Mouse (Mus musculus) layer of hippocampus, adult 2 months (tissue): ENCODE data around the gene Xbp1. TPM values are rescaled to one million over a fixed set of nuclear protein-coding genes. Genes with fewer than 3 reads are reported as not detected.

Experiments
- DNase-seq, 2 experiments: peaks; one replicate each; pipeline ENCODE4 v3.0.0; 2022; ENCODE audit warnings: low spot score in 2 of 2
- H3K27ac ChIP-seq: fragments of 200-600 bp; 2 replicates; pipeline ENCODE4 v1.8.1; 2022
- H3K4me3 ChIP-seq: fragments of 200-600 bp; 2 replicates; pipeline ENCODE4 v1.8.1; 2022; ENCODE audit warnings: mild to moderate bottlenecking
- CTCF ChIP-seq: fragments of 200-600 bp; conservative IDR thresholded peaks from 2 replicates; pipeline ENCODE4 v1.8.1; 2022; ENCODE audit warnings: antibody characterized with exemption, mild to moderate bottlenecking, moderate library complexity
- total RNA-seq, 2 experiments: library from RNA; stranded (reverse); gene quantifications; 2 replicates each; pipeline ENCODE4 v1.2.3; 2021

Xbp1 gene
- total RNA-seq, 2 experiments from 2014 or later, result 87.6 to 94.5 TPM

DNA sequence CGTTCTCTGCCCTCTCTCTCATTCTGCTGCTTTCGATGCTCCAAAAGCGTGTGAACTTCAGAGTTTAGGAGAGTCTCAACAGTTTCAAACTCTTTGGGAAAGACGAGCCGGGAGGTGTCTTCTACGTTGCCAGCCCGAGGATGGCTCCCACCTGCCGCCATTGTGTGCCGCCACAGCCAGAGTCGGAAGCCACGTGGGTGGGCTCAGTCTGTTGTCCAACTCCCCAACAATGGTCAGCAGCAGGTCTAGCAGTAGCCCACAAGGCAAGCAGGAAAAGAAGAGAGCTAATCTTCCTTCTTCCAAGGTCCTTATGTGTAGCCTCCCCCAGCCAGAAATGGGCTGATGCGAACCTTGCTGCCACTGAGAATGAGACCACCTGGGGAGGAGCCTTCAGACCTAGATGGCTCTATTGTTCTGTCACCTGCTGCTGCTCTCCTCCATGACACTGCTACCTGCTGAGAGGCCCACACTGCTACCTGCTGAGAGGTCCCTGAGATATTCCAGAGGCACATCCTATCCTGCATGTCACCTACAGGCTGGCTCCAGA is 25.1 kb upstream of the Xbp1 start:
- no peak for TF ChIP-seq CTCF
- no peak for DNase-seq
- Histone ChIP-seq H3K4me3 (no peak overlapping the region), H3K27ac (no peak overlapping the region)

- TF ChIP-seq CTCF, result no peak
Observed at GRCm38 (mm10) chr11:5495906-5496305, 24.6 kb upstream of the Xbp1 start.

GRCm38 (mm10) chr11:5496559-5497248 is 23.8 kb upstream of the Xbp1 start:
- DNase-seq, result no peak
- TF ChIP-seq CTCF, result no peak; the same call in 1 of the 2 replicates
- H3K4me3 ChIP-seq, result no peak overlapping the region
- H3K27ac ChIP-seq, result no peak overlapping the region

More at GRCm38 (mm10) chr11:5495906-5496305, 24.6 kb upstream of the Xbp1 start:
- Histone ChIP-seq H3K4me3 (no peak overlapping the region), H3K27ac (no peak overlapping the region)
- no peak for DNase-seq

DNA sequence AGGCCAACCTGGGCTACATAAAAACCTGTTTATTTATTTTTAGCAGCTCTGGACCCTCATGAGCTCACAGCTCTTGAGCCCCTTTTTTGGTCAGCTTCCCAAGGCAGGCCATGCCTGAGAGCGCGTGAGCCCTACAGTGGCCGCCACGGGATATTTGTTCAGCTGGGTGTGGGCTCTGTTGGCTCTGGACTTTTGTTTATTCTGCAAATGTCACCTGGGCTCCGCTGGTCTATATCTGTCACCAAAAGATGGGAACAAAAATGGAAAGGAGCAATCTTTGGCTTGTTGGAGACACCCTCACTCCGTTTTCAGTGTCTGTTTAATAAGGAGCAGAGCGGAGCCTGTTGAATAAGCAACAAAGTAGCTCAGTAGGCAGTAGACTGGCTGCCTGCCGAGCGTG is 22.0 kb upstream of the Xbp1 start:
- no peak overlapping the region for H3K27ac ChIP-seq
- no peak for DNase-seq
- no peak for TF ChIP-seq CTCF
- H3K4me3 ChIP-seq, result no peak overlapping the region

- TF ChIP-seq CTCF, result no peak
- no peak overlapping the region for H3K27ac ChIP-seq
- DNase-seq, result no peak
- no peak overlapping the region for H3K4me3 ChIP-seq
Observed at GRCm38 (mm10) chr11:5498931-5499661, 21.4 kb upstream of the Xbp1 start.

DNA sequence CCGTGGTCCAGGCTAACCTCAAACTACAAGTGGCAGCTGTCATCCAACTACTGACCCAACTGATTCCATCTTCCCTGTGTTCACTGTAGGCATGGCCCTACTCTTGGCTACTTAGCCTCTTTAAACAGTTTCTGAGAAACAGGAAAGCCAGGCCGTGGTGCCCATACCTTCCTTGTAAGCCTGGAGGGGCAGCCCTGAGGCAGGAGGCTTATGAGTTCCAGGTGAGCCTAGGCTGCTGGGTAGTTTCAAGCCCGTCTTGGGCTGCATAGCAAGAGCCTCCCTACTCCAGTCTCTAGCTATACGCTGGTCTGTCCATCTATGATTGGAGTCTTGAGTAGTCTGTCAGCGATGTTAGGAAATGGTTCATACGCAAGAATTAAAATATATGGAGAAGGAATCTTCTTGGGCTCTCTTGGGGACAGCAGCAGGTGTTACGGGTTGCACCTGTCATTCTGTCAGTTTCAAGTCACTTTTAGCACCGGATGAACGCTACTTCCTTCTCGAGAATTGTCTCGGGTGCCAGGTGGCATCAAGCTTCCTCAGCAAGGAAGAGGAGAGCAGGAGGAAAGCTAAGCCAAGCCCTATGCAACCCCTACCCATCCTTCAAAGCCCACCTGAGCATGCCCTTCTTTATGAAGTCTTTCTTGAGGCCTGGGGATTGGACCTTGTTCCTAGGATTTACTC is 20.4 kb upstream of the Xbp1 start:
- Histone ChIP-seq H3K4me3 (no peak overlapping the region), H3K27ac (no peak overlapping the region)
- TF ChIP-seq CTCF, result no peak
- DNase-seq, result no peak

DNA sequence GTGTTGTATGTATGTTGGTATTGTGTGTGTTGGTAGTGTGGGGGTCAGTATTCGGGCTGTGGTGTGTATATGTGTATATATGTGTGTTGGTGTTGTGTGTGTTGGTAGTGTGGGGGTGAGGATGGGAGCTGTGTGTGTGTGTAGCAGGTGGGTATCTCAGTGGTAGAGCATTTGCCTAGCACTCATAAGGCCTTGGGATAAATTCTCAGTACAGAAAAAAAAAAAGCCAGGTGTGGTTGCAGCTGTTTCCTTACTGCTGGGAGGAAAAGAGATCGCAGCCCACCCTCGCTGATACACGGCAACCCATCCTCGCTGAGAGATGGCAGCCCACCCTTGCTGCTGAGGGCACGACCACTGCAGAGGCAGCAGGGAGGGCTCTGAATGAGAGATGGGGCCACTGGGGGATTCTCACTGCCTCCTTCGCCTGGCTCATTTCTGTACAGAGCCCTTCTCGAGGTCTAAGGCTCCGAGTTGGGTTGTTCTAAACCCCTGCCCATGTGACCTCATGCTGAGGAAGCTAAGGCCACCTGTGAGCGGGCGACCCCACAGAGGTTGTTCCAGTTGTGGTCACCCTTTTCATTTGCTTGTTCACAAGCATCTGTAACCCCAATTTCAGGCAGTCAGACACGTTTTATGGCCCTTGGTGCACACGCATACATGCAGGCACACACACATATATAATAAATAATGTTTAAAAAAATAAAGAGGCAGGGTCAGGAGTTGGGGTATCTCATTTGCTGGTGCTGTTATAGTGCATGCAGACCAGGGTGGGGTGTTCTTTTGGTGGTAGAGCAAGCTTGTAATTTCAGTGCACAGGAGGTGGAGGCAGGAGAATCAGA is 19.3 kb upstream of the Xbp1 start:
- Histone ChIP-seq H3K4me3 (no peak overlapping the region), H3K27ac (no peak overlapping the region)
- DNase-seq, result no peak
- TF ChIP-seq CTCF, result no peak

GRCm38 (mm10) chr11:5502351-5503051 is 18.0 kb upstream of the Xbp1 start:
- no peak for DNase-seq

DNA sequence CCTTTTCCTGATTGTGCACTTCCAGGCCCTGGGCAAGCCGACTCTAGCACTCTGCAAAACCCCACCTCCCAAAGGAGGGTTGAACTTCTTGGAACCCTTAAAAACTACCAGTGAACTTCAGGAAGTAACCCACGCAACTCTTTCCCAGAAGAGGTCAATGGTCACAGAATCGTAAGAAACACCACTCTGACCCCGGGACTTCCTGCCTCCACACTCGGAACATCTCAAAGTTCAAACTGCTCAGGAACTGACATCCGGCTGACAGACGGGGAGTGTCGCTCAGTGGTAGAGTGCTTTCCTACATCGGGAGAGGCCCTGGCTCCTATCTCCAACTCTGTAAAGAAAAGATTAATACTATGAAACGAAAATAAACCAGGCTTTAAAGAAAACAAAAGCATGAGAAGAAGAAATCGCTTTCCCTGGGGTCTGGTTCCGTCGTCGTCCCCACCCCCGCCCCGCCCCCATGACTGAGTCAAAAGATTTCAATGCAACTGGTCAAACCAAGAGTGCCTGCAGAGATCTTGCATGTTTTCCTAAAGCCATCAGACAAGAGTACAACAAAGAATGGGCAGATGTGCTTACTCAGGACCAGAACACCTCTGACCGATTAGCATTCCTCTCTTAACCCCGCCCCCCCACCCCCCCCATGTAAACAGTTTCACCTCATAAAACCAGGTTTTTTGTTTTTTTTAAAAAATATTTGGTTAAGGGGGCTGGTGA is 14.4 kb upstream of the Xbp1 start:
- Histone ChIP-seq H3K27ac (no peak overlapping the region), H3K4me3 (peak overlapping the region; percentile 11; the same call in 1 of the 2 replicates)
- DNase-seq, result no peak
- no peak for TF ChIP-seq CTCF

More at GRCm38 (mm10) chr11:5502351-5503051, 18.0 kb upstream of the Xbp1 start:
- no peak for TF ChIP-seq CTCF
- Histone ChIP-seq H3K4me3 (no peak overlapping the region), H3K27ac (no peak overlapping the region)

GRCm38 (mm10) chr11:5509215-5510098 is 11.0 kb upstream of the Xbp1 start:
- TF ChIP-seq CTCF, result no peak
- no peak for DNase-seq
- Histone ChIP-seq H3K4me3 (no peak overlapping the region), H3K27ac (no peak overlapping the region)
